Mouse (Mus musculus) embryonic facial prominence, embryonic 11.5 days (tissue): ENCODE measurements around the gene Ski. TPM values are rescaled to one million over a fixed set of nuclear protein-coding genes. Genes with fewer than 3 reads are reported as not detected.

ENCODE experiments used
- ATAC-seq: fragments of 200-750 bp; cut with Nextera tagmentation; replicated peaks from 2 replicates; pipeline ENCODE4 v1.8.0; 2017; ENCODE audit warnings: low read depth; ENCODE audit not compliant: insufficient number of reproducible peaks, low FRiP score, low TSS enrichment
- DNase-seq: peaks from one replicate; pipeline ENCODE4 v3.0.0-alpha.2; 2015; ENCODE audit warnings: low spot score
- H3K27ac ChIP-seq: fragments of 300-500 bp; sonication (generic); replicated peaks from 2 replicates; pipeline ENCODE4 v1.5.1; 2014; ENCODE audit warnings: mild to moderate bottlenecking, low read depth, low read length, control low read depth
- H3K27me3 ChIP-seq: fragments of 300-500 bp; sonication (generic); 2 replicates; pipeline ENCODE4 v1.6.1; 2014; ENCODE audit warnings: mild to moderate bottlenecking, low read length, moderate library complexity, mixed read lengths; ENCODE audit not compliant: control insufficient read depth, insufficient read depth
- H3K36me3 ChIP-seq: fragments of 300-500 bp; sonication (generic); replicated peaks from 2 replicates; pipeline ENCODE4 v1.6.1; 2014; ENCODE audit warnings: low read depth, mild to moderate bottlenecking, low read length, moderate library complexity, mixed read lengths; ENCODE audit not compliant: control insufficient read depth, insufficient read depth
- H3K4me1 ChIP-seq: fragments of 300-500 bp; sonication (generic); 2 replicates; pipeline ENCODE4 v1.6.1; 2014; ENCODE audit warnings: low read length, mixed read lengths; ENCODE audit not compliant: control insufficient read depth, insufficient read depth
- H3K4me2 ChIP-seq: fragments of 300-500 bp; sonication (generic); 2 replicates; pipeline ENCODE4 v1.6.1; 2014; ENCODE audit warnings: low read depth, mild to moderate bottlenecking, control low read depth, low read length, moderate library complexity
- H3K4me3 ChIP-seq: fragments of 300-500 bp; sonication (generic); 2 replicates; pipeline ENCODE4 v1.5.1; 2014; ENCODE audit warnings: low read depth, low read length, control low read depth
- H3K9ac ChIP-seq: fragments of 300-500 bp; sonication (generic); replicated peaks from 2 replicates; pipeline ENCODE4 v1.6.1; 2014; ENCODE audit warnings: mild to moderate bottlenecking, control low read depth, low read length
- H3K9me3 ChIP-seq: fragments of 300-500 bp; sonication (generic); replicated peaks from 2 replicates; pipeline ENCODE4 v1.6.1; 2016; ENCODE audit warnings: mild to moderate bottlenecking, low read length, inconsistent platforms, mixed read lengths; ENCODE audit not compliant: control insufficient read depth
- WGBS: fragments of 180-500 bp; shearing (Covaris S2); extraction: QIAGEN DNeasy Blood & Tissue Kit; methylation state at CpG from one replicate; pipeline ENCODE4 v1.1.7; 2014; 5-methylcytosine and 5-hydroxymethylcytosine counted together
- polyA plus RNA-seq: library from polyadenylated mRNA; unstranded; fragments of >200 nt; fragmentation: Nextera tagmentation; extraction: Ambion mirVana; gene quantifications from 2 replicates; pipeline ENCODE4 v1.2.1, GENCODE M21; 2014

Ski gene
- polyA plus RNA-seq, 1 experiment from 2014 or later: 15.4 TPM

- Histone ChIP-seq H3K9me3 (no peaks in the 10 kb centered on the region), H3K27ac (peak overlapping the region; percentile 63), H3K9ac (peak overlapping the region; percentile 28; the same call in 1 of the 2 replicates), H3K4me1 (peaks cover 25% of the 10 kb centered on the region), H3K4me3 (no peak overlapping the region), H3K4me2 (0 out of 2 replicates have a peak overlapping the region, but pooled peaks have one; percentile 4), H3K36me3 (no peaks in the 10 kb centered on the region), H3K27me3 (no peaks in the 10 kb centered on the region)
- ATAC-seq (0 out of 2 replicates have a peak, but pooled peaks have one; percentile 26), DNase-seq (peak; percentile 70)
- 19% methylated on average over 6 of the region's 6 CpGs for WGBS
Measured at GRCm38 (mm10) chr4:155178274-155178673, 44.1 kb downstream of the Ski start.

- Histone ChIP-seq H3K27me3 (no peaks in the 10 kb centered on the region), H3K9me3 (no peaks in the 10 kb centered on the region), H3K4me3 (no peak overlapping the region), H3K4me1 (peaks cover 31% of the 10 kb centered on the region), H3K9ac (no peak overlapping the region), H3K27ac (0 out of 2 replicates have a peak overlapping the region, but pooled peaks have one; percentile 3), H3K4me2 (no peak overlapping the region), H3K36me3 (no peaks in the 10 kb centered on the region)
- 39% methylated on average over 3 of the region's 3 CpGs for WGBS
- ATAC-seq (no peak), DNase-seq (no peak)
Measured at GRCm38 (mm10) chr4:155176210-155176609, 46.2 kb downstream of the Ski start.

GRCm38 (mm10) chr4:155173822-155174785 is 48.3 kb downstream of the Ski start:
- Histone ChIP-seq H3K27me3 (no peaks in the 10 kb centered on the region), H3K9ac (peak overlapping the region; percentile 42), H3K4me3 (no peak overlapping the region), H3K27ac (peak overlapping the region; percentile 95), H3K4me2 (peak overlapping the region; percentile 44), H3K36me3 (no peaks in the 10 kb centered on the region), H3K9me3 (no peaks in the 10 kb centered on the region), H3K4me1 (peaks cover 31% of the 10 kb centered on the region)
- WGBS: 16% methylated on average over 16 of the region's 17 CpGs
- peak; percentile 58 for DNase-seq
- no peak; the same call in 1 of the 2 replicates for ATAC-seq

GRCm38 (mm10) chr4:155172909-155173821 is 49.2 kb downstream of the Ski start:
- no peaks in the 10 kb centered on the region for H3K27me3 ChIP-seq
- H3K4me1 ChIP-seq: peaks cover 23% of the 10 kb centered on the region
- peak overlapping the region; percentile 95 for H3K27ac ChIP-seq
- peak; percentile 92 for DNase-seq
- H3K4me3 ChIP-seq: no peak overlapping the region
- no peaks in the 10 kb centered on the region for H3K9me3 ChIP-seq
- peak overlapping the region; percentile 42 for H3K9ac ChIP-seq
- WGBS: 9% methylated on average over 21 of the region's 21 CpGs
- peak overlapping the region; percentile 44 for H3K4me2 ChIP-seq
- H3K36me3 ChIP-seq: no peaks in the 10 kb centered on the region
- peak; percentile 85 for ATAC-seq

- Histone ChIP-seq H3K4me2 (no peak overlapping the region), H3K9me3 (no peaks in the 10 kb centered on the region), H3K4me3 (no peak overlapping the region), H3K4me1 (peaks cover 18% of the 10 kb centered on the region), H3K27ac (no peak overlapping the region), H3K9ac (no peak overlapping the region), H3K36me3 (no peaks in the 10 kb centered on the region), H3K27me3 (no peaks in the 10 kb centered on the region)
- WGBS: 86% methylated on average over 5 of the region's 5 CpGs
- DNase-seq: no peak
- ATAC-seq: no peak
Measured at GRCm38 (mm10) chr4:155171961-155172533, 50.3 kb downstream of the Ski start.

GRCm38 (mm10) chr4:155170614-155171212 is 51.7 kb downstream of the Ski start:
- no peak overlapping the region for H3K27ac ChIP-seq
- H3K4me2 ChIP-seq: no peak overlapping the region
- H3K27me3 ChIP-seq: no peaks in the 10 kb centered on the region
- 84% methylated on average over 8 of the region's 8 CpGs for WGBS
- ATAC-seq (no peak), DNase-seq (no peak)
- no peak overlapping the region for H3K9ac ChIP-seq
- no peaks in the 10 kb centered on the region for H3K36me3 ChIP-seq
- no peaks in the 10 kb centered on the region for H3K9me3 ChIP-seq
- H3K4me3 ChIP-seq: no peak overlapping the region
- peaks cover 18% of the 10 kb centered on the region for H3K4me1 ChIP-seq

GRCm38 (mm10) chr4:155168835-155169252 is 53.5 kb downstream of the Ski start:
- Histone ChIP-seq H3K9me3 (no peaks in the 10 kb centered on the region), H3K4me3 (no peak overlapping the region), H3K27ac (no peak overlapping the region), H3K4me2 (no peak overlapping the region), H3K9ac (no peak overlapping the region), H3K4me1 (peaks cover 10% of the 10 kb centered on the region), H3K27me3 (no peaks in the 10 kb centered on the region), H3K36me3 (no peaks in the 10 kb centered on the region)
- DNase-seq (no peak), ATAC-seq (no peak)
- WGBS: 93% methylated on average over 8 of the region's 8 CpGs
